Mouse (Mus musculus) fat pad, adult 2 months (tissue): ENCODE results near the gene Gm17617.

Source experiments
- DNase-seq: peaks from one replicate; pipeline ENCODE4 v3.0.0-alpha.2; 2011; ENCODE audit warnings: low read depth, low spot score; ENCODE audit errors: extremely low read depth

Gene Gm17617

GRCm38 (mm10) chr13:55133448-55133847, at the start of gene Gm17617:
Gene Gm17617 (minus strand): TSS chr13:55133548.
- DNase-seq: no peak

GRCm38 (mm10) chr13:55182173-55182894, 49.0 kb upstream of the Gm17617 start:
- DNase-seq: no peak

- DNase-seq: no peak
Observed at GRCm38 (mm10) chr13:55181786-55182172, 48.4 kb upstream of the Gm17617 start.

GRCm38 (mm10) chr13:55179591-55179990, 46.2 kb upstream of the Gm17617 start:
- no peak for DNase-seq

GRCm38 (mm10) chr13:55178556-55178955, 45.2 kb upstream of the Gm17617 start:
- no peak for DNase-seq

DNA sequence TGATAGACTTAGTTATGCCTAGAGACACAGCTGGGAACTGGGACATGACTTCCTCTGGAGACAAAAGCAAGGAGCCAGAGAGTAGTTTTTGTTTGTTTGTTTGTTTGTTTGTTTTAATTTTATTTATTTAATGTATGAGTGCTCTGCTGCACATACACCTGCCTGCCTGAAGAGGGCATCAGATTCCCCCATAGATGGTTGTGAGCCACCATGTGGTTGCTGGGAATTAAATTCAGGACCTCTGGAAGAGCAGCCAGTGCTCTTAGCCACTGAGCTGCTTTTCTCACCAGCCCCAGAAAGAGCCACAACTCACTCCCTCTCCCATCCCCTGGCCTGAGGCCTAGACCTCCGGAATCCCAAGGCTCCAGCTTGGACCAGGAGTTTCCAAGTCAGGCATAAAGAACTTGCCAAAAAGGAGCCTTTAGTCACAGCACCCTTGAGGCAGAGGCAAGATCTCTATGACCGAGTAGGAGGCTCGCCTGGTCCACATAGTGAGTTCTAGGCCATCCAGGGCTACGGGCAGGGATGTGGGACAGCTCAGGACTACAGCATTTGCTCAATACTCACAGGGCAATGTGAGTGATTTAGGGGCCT, 44.7 kb upstream of the Gm17617 start:
- no peak for DNase-seq

DNA sequence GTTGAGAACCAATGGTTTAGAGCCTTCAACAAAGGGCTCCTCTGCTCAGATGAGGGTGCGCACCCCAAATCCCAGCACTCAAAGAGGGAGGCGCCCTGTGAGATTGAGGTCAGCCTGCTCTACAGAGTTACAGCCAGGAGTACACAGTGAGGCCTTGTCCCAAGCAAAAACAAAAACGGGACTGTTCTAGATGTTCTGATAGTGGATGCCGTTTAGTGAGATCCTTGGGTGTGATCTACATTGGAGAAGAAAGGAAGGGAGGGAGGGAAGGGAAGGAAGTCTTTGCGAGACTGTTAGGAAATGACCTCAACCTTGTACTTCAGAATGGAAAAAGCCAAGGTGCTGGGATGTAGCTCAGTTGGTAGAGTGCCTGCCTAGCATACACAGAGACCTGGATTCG, 42.9 kb upstream of the Gm17617 start:
- DNase-seq: no peak

DNA sequence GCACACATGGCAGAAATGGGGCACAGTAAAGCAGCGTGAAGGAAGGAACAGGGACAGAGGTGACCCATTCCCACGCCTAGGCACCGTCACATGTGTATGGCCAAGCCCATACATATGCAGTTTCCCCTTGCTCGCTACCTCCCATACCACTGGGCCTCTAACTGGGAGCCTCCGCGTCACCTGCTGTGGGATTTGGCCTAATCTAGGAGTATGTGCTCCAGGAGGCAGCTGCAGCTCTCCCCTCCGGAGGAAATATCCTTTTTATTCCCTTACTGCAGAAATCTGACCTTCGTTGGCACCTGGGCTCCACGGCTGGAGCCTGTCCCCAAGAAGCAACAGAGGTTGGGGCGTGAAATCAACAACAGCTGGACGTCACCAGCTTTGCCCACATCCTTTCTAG, 41.0 kb upstream of the Gm17617 start:
- DNase-seq: no peak

DNA sequence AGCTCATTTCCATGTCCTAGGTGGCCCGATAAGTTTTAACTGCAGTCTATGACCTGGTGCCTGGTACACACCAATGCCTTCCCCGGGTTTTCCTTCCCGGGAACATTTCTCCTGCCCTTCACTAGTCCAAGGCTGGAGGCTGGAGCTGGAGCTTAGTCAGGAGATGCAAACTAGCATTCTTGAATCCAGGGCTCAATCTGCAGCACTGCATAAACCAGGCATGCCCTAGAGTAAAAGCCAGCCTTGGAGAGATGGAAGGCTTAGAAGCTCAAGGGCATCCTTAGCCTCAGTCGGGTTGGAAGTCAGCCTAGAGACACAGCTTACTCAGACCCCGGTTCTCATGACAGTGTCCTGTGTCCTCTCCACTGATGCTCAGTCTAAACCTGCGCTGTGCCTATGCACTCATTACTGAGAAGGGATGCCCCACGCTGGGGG, 39.0 kb upstream of the Gm17617 start:
- DNase-seq: no peak

DNA sequence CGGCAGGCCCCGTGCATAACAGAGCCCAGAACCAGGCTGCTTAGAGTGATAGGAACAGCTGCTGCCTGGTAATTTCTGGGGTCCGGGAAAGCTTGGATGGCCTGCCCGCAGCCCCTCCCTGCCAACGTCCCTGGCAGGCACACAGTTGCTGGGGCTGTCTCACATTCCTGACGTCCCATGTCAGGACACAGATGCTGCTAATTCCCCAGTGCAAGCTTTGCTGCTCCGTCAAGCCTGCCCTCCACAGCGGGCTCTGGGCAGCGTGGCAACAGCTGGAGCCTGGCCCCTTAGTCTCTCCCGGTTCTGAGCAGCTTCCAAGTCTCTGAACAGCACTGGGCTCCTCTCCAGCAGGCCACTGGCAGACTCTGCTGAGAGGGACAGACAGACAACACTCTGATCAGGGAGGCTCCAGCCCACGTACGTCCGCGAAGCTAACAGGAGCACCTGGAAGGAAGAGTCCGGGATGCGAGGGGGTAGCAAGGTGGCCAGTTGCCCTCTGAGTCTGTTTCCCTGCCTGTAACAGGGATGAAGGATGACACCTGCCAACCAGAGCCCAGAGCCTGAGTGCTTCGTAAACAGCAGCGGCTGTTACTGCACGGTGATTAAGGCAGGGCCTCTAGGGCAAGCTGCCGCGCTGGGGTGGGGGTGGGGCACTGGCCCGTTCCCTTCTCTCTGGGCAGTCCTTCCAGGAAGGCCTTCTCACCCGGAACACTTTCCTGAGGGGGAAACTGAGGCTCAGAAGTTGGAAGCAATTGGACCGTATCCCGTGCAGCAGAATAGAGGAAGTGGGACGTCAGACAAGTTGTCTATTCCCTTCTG, 38.4 kb upstream of the Gm17617 start:
- DNase-seq: no peak

- DNase-seq: no peak
Observed at GRCm38 (mm10) chr13:55168958-55169369, 35.6 kb upstream of the Gm17617 start.

DNA sequence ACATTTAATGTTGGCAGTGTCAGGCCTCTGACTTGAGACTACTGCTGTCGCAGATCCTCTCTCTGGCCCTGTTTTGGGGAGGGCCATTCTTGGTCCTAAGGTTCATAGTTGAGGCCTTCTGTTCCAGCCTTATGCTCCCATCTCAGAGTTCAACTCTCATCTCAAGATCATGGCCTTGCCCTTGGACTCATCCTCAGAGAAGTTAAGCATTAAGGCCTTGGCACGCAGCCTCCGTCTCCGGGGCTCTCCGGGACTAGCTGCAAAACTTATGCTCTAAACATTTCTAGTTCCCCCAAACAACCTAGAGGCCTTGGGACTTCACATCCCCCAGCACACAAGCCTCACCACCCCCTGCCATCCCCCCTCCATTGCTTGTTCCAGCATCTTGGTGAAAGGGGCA, 34.9 kb upstream of the Gm17617 start:
- no peak for DNase-seq

- no peak for DNase-seq
Observed at GRCm38 (mm10) chr13:55167798-55168197, 34.5 kb upstream of the Gm17617 start.

DNA sequence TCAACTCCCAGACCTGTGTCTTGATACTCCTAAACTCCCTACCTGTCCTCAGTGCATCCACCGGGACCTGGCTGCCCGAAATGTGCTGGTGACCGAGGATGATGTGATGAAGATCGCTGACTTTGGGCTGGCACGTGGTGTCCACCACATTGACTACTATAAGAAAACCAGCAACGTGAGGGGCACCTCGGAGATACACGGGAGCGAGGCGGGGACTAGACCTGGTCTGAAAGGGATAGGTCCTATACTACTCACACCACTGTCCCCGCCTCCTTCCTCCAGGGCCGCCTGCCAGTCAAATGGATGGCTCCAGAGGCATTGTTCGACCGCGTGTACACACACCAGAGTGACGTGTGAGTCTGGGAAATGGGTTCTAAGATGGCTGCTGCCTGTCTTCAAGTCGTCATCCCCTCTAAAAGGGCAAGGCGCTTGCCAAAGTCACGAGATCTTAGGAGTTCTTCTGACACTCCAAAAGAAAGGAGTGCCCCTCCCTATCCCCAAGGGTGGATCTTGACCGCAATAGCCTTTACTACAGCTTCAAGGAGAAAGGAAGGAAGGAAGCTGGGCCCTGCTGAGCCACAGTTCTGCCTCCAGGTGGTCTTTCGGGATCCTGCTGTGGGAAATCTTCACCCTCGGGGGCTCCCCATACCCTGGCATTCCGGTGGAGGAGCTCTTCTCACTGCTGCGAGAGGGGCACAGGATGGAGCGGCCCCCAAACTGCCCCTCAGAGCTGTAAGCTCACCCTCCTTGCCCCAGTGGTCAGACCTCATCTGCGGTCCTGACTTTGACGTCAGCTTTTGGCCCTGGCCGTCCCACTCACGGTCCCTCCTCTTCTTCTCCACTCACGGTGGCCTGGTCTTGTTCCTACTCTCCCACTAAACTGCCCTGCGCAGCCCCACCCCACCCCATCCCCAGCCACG, 33.7 kb upstream of the Gm17617 start:
- DNase-seq: no peak

DNA sequence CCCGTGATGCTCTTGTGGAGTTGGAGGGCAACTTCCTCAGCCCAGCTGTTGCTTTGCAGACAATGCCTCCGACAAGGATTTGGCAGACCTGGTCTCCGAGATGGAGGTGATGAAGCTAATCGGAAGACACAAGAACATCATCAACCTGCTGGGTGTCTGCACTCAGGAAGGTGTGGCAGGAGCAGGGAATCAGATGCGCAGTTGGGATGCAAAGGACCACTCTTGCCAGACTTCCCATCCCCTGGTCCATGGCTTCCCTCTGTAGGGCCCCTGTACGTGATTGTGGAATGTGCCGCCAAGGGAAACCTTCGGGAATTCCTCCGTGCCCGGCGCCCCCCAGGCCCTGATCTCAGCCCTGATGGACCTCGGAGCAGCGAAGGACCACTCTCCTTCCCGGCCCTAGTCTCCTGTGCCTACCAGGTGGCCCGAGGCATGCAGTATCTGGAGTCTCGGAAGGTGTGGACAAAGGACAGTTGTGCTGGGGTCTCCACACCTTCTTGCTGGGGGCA, 32.5 kb upstream of the Gm17617 start:
- DNase-seq: no peak

GRCm38 (mm10) chr13:55163553-55163952, 30.2 kb upstream of the Gm17617 start:
- DNase-seq: no peak

GRCm38 (mm10) chr13:55162365-55162764, 29.0 kb upstream of the Gm17617 start:
- DNase-seq: no peak

DNA sequence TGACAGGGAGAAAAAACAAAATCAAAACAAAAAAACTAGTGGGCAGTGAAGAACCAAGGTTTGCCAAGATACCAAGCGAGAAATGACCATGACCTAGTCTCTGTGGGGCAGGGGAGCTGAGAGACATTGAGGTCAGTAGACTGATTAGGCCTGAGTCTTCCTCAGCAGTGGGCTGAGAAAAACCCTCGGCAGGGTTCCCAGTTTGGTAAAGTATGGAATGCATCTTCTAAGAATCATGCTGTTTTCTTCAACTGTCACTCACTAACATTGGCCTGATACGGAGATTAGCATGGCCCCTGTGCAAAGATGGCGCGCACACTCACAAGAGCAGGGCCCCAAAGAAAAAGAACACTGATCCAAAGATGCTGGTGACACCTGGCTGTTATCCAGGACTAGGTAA, 20.6 kb upstream of the Gm17617 start:
- DNase-seq: no peak

DNA sequence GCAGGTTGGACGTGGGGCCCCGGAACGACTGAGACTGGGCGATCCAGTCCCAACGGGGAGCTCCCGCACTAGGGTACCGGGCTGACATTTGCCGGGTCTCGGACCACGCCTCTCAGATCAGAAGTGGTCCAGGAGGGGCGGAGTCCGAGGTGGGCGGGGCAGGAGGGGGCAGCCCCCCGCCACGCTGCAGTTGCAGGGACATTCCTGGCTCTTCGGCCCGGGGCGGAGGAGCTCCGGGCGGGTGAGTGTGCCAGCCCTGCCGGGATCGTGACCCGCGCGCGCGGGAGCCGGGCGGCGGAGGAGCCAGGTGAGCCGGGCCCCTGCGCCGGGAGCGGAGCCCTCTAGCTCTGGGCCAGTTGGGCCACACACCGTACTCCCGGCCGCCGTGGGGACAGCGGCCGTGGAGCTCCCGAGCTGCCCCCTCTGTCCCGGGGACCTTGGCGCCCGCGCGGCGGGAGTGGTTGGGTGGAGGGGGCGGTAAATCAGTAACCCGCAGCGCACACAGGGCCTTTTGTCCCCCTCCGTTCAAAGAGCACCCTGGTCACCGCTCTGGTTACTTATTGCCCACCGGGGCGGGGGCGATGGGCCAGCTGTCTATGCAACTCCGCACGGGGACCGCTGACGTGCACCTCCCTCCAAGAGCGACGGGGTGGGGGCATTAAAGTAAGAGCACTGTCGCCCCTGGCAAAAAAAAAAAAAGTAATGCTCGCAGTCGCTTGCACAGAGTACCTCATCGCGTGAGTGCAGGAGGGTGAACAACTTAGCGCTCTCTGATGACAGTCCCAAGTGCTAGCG, 19.5 kb upstream of the Gm17617 start, which contains the start of gene Fgfr4:
Gene Fgfr4, plus strand, starts transcription at position 20 of the 795 bp plus-strand sequence.
- no peak for DNase-seq

GRCm38 (mm10) chr13:55140271-55140670, 6.9 kb upstream of the Gm17617 start:
- no peak for DNase-seq
